Mouse (Mus musculus): ENCODE data around the gene Aldh1b1.

DNA sequence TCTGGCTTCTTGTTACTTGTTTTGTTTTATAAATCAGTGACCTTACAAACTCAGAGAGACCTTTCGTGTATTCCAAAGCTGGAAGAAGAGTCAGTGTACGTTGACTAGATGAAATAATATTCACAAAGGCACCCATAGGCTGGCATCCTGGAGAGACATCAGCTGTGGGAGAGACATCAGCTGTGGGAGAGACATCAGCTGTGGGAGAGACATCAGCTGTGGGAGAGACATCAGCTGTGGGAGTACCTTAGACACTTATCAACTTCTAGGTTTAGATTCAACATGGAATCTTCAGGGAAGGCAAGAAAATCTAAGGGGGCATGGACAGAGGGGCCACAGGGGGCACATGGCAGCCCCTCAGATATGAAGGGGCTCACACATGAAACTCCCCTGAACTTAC is 47.4 kb downstream of the Aldh1b1 start:
- TF ChIP-seq CTCF (IDR thresholded peaks at IDR 0.05; ENCODE audit: control insufficient read depth, insufficient read depth, insufficient read length) = no peak
- no peak for TF ChIP-seq MAX (IDR thresholded peaks at IDR 0.05)
- TF ChIP-seq FOSL1 (IDR thresholded peaks at IDR 0.05; ENCODE audit: insufficient read depth, low read length, poor library complexity, severe bottlenecking) = no peak
- TF ChIP-seq USF1 (IDR thresholded peaks at IDR 0.05; ENCODE audit: low read depth) = no peak
- TF ChIP-seq MYOD1 (IDR thresholded peaks at IDR 0.05; ENCODE audit: control insufficient read depth, insufficient read length, low read depth) = no peak
- TF ChIP-seq CEBPB (IDR thresholded peaks at IDR 0.05; ENCODE audit: low read depth) = no peak
